Mouse (Mus musculus): Measurements from ENCODE around the gene Cela2a.

DNA sequence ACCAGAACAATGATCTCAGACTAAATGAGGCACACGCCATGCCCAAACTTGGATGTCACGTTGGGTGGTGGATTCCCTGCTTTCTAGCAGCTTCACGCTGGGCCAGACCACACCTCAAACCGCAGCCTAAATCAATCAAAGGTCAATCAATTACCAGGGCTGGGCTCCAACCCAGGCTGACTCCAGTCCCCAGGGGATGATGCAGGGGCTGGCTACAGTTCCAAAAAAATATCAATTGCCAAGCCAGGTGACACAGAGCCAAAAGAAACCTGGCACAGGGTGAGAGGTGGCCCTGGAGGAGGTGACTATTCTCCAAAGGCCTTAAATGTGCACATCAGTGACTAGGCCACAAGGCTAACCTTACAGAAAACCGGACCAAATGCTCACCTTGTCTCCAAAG is 39.6 kb upstream of the Cela2a start:
- TF ChIP-seq CTCF (IDR thresholded peaks at IDR 0.05; ENCODE audit: borderline replicate concordance, insufficient read depth, low read length) (no peak), POLR2A (IDR thresholded peaks at IDR 0.05; ENCODE audit: low read depth, low read length) (no peak)

Measured in embryonic fibroblast, embryonic 13.5 days (primary cell).